Mouse (Mus musculus) kidney, postnatal 4 days (tissue): ENCODE data around the gene Mrgpre.

Experiments used
- DNase-seq, 2 experiments: peaks; one replicate each; pipeline ENCODE4 v3.0.0; 2021; ENCODE audit warnings: mixed read lengths in 2 of 2

The Mrgpre gene

GRCm38 (mm10) chr7:143776137-143776536, 8.2 kb downstream of the Mrgpre start:
- DNase-seq = peak; percentile 22 to 40

GRCm38 (mm10) chr7:143769461-143769860, 14.8 kb downstream of the Mrgpre start:
- no peak for DNase-seq

- DNase-seq = no peak
Measured at GRCm38 (mm10) chr7:143768267-143768666, 16.0 kb downstream of the Mrgpre start.

DNA sequence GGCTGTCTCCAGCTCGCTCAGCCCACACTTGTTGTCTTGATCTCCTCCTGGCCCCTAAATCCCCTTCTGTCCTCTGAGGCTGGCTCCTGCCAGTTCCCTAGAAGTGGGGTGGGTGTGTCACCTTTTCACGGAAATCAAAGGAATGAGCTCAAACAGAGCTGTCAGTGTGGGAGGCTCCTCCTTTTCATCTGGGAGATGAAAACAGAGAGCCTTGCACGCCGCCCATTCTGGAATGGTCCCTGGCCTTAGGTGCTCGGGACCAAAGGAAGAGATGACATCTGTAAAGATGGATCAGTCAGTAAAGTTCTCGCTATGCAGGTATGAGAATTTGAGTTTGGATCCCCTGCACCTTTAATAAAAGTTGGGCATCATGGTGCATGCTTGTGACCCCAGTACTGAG, 17.4 kb downstream of the Mrgpre start, which contains the start of gene Mrgprg:
TSS of gene Mrgprg (minus strand) at position 101 of the 400 bp plus-strand sequence.
- no peak for DNase-seq

DNA sequence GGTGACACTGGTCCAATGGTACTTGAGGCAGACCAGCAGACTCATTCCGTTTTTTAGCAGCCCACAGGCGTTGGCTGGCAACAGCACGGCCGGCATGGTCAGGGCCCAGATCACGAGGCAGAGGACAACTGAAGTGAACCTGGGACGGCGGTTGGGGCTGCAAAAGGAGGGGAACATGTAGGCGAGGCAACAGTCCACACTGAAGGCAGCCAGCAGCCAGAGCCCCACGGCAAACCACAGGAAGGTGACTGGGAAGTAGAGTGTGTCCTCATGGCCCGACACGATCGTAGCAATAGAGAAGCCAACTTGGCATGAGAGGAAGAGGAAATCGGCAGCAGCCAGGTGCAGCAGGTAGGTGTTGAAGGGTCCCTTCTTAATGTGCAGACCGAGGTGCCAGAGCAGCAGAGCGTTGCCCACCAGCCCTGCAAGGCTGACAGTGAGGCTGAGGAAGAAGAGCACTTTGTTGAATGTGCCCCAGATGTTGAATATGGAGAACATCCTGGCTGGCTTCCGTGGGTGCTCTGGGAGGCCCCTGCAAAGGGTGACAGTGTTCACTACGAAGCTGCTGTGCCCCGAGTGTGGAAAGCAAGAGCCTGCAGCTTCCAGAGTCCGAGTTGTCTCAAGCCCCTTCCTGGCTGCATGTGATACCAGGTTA, 19.3 kb downstream of the Mrgpre start:
- no peak for DNase-seq

- DNase-seq = peak in 1 of 2 experiments; percentile 37
Measured at GRCm38 (mm10) chr7:143763794-143764193, 20.5 kb downstream of the Mrgpre start.

- no peak for DNase-seq
Measured at GRCm38 (mm10) chr7:143758956-143759355, 25.3 kb downstream of the Mrgpre start.

- no peak for DNase-seq
Measured at GRCm38 (mm10) chr7:143757696-143758095, 26.6 kb downstream of the Mrgpre start.

GRCm38 (mm10) chr7:143757027-143757390, 27.3 kb downstream of the Mrgpre start:
- peak; percentile 80 to 87 for DNase-seq

DNA sequence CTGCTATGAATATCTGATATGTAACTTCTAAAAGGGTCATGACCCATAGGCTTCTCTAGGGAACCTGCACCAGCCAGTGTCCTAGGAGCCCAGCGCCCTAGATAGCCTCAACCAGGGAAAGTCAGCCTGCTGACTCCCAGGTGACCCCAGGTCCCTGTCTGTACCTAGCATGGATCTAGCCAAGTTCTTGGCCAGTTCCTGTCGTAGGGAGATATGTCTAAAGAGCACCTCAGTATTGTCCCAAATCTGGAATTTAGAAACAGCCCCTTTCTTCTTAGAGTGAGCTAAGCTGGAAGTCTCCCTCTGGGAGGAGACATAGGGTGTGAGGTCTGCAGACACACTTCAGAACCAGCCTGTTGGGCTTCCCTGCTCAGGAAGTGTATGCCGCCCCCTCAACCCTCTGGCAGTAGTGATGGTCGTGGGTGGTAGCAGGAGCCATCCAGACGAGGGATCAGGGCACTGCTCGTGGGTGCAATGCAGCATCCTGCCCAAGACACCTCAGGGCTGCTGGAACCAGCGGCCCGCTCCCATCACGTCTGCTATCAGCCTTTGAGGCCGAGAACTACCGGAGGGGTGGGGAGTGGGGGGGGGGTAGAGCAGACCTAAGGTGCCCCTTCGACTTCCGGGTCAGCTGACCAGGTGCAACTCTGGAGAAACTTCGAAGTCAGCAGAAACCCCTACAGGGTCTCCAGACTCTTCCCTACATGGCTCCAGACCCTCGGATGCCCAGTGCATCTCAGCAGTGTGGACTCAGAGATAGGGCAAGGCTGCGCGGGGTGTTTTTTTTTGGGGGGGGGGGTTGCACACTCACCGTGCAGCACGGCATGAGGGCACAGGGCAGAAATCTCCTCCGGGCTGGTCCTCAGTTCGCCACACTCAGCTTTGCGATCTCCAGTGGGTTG, 27.9 kb downstream of the Mrgpre start, which contains the start of gene Osbpl5:
TSS of gene Osbpl5 (minus strand) at position 861 of the 902 bp plus-strand sequence.
- DNase-seq = no peak

GRCm38 (mm10) chr7:143755357-143756124, 28.8 kb downstream of the Mrgpre start:
- no peak for DNase-seq

GRCm38 (mm10) chr7:143753990-143754715, 30.1 kb downstream of the Mrgpre start:
- DNase-seq = peak; percentile 79 to 83

GRCm38 (mm10) chr7:143752606-143753005, 31.7 kb downstream of the Mrgpre start:
- DNase-seq = no peak

DNA sequence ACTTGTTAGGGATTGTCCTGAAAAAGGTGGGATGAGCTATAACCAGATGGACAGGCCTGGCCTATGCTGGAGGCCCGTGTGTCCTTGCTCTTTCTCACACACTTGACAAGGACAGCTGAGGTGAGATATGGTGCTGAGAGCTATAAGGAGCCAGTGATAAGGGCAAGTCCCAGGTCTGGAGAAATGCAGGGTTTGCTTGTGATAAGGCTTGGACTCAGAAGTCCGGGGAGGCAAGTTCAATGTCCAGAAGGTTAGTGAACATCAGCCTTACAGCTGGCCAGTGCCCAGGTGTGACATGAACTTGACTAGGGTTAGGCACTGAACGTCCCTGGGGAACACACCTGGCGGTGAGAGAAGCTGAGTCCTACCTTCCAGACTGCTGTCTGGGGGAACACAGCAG, 32.2 kb downstream of the Mrgpre start:
- DNase-seq = no peak

- no peak for DNase-seq
Measured at GRCm38 (mm10) chr7:143751380-143751779, 32.9 kb downstream of the Mrgpre start.

DNA sequence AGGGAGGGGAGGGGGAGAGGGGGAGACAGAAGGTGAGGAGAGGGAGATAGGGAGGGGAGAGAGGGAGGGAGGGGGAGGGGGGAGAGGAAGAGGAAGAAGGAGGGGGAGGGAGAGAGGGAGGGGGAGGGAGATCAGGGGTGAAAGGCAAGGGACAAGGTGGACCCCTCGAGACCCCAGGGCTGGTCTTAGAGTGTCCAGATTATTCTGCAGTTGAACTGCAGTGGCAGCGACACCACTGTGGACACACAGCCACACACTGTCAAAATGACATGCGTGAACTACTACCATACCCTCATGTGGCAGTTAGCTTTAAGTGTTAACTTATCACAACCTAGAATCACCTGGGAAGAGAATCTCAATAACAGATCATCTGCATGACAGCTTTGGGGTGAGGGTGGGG, 35.3 kb downstream of the Mrgpre start:
- DNase-seq = no peak

DNA sequence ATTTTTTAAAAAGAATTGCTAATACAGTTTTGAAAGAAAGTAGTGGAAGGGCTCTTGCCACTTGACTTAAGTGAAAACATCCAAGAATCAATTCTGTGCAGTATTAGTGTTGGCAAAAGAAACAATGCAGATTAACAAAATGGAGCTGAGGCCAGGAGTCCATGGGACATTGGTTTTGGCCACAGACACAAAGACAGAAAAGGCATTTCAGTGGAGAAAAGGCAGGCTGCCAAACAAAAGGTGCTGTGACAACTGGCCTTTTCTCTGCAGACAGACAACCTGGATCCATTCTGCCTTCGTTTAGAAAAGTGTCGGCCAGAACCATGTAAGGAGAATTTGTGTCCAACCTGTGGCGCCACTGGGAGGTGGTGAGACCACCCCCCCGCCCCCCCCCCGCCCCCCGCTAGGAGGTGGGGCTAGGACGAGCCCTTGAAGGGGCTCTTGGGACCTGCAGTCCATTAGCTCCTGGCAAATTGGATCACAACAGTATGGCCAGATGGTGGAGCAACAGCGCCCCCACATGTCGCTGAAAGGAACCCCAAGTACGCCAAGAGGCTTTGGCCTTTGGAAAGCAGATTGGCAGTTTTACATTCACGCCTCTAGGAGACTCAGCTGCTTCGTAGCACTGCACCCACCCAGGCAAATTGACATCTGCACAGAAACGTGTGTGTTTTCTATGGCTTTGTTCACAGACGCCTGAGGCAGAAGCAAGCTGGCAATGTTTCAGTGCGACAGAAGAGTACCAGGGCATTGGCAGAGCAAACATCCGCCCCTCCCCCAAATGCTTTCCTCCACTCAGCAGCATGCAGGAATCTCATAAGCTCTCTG, 36.0 kb downstream of the Mrgpre start:
- peak; percentile 95 to 96 for DNase-seq

DNA sequence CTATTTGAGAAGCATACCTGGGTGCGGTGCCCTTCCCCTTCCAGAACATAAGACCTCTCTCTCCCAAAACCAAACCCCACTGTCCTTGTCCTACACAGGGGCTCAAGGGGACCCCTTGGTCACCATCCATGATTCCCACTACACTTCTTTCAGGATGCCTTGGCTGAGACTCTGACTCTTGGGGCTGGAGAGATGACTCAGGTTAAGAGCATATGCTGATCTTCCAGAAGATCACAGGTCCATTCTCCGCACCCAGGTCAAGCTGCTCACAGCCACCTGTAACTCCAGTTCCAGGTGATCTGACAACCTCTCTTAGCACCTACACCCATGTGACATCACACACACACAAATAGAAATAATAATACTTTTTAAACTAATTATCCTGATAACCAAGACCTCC, 43.6 kb downstream of the Mrgpre start:
- DNase-seq = no peak

DNA sequence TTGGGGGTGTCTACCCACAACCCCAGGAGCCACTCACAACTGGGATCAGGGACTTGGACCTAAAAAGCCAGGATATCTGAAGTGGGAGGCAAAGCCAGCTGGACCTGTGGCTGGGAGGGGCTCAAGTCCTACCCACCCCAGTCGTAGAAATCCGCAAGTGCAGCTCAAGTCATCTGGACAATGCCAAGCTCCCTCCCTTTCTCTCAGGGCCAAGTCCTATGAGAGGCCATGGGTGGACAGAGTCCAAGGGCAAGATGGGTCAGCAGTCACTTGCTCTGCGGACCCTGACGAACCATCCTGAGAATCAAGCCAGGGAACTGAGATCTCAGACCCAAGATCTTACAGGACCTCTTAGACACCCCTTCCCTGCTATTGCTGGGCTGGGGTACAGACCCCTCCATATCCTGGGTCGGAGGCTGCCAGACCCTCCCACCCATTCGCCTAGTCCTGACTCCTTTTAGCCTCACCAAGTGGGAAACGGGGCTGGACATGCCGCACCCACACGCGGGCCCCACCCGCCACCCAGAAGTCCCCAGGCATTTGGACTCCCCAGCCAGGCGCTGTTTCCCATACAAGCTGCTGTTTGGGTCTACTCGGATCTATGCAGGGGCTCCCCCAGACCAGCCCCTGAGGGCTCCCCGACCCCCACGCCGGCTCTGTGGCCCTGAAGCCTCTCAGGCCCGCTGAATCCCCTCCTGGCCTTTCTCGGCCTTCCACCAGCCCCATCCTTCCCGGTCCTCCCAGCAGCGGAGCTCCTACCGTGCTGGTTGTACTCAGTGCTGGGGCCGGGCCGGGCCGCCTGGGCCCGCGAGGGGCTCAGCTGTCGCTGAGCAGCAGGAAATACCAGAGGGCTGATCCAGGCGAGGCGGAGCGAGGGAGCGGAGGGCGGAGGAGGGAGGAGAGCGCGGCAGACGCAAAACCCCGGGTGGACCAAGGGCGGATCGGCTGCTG, 44.5 kb downstream of the Mrgpre start:
- peak; percentile 91 to 94 for DNase-seq

GRCm38 (mm10) chr7:143738601-143739006, 45.7 kb downstream of the Mrgpre start:
- DNase-seq = peak; percentile 41 to 60
